Mouse (Mus musculus) liver, postnatal 0 days (tissue): ENCODE data around the gene 1110017D15Rik. TPM values are rescaled to one million over a fixed set of nuclear protein-coding genes. Genes with fewer than 3 reads are reported as not detected.

Experiments
- ATAC-seq: fragments of 200-750 bp; cut with Nextera tagmentation; 2 replicates; pipeline ENCODE4 v1.8.0; 2017; ENCODE audit warnings: mild to moderate bottlenecking, moderate library complexity
- DNase-seq: peaks from one replicate; pipeline ENCODE4 v3.0.0-alpha.2; 2016
- H3K27ac ChIP-seq: fragments of 300-500 bp; sonication (generic); 2 replicates; pipeline ENCODE4 v1.5.1; 2014; ENCODE audit warnings: antibody characterized with exemption, moderate library complexity, mild to moderate bottlenecking, low read depth
- H3K27me3 ChIP-seq: fragments of 300-500 bp; sonication (generic); 2 replicates; pipeline ENCODE4 v1.6.1; 2014; ENCODE audit warnings: low read length, control low read depth, mixed read lengths; ENCODE audit not compliant: insufficient read depth
- H3K36me3 ChIP-seq: fragments of 300-500 bp; sonication (generic); replicated peaks from 2 replicates; pipeline ENCODE4 v1.6.1; 2014; ENCODE audit warnings: mild to moderate bottlenecking, control low read depth, low read length, moderate library complexity, mixed read lengths; ENCODE audit not compliant: insufficient read depth
- H3K4me1 ChIP-seq: fragments of 300-500 bp; sonication (generic); 2 replicates; pipeline ENCODE4 v1.6.1; 2014; ENCODE audit warnings: antibody characterized with exemption, mild to moderate bottlenecking, control low read depth; ENCODE audit not compliant: insufficient read depth
- H3K4me2 ChIP-seq: fragments of 300-500 bp; sonication (generic); 2 replicates; pipeline ENCODE4 v1.6.1; 2014; ENCODE audit warnings: low read depth, mild to moderate bottlenecking, low read length, moderate library complexity, mixed read lengths
- H3K4me3 ChIP-seq: fragments of 300-500 bp; sonication (generic); 2 replicates; pipeline ENCODE4 v1.5.1; 2014; ENCODE audit warnings: low read depth, low read length
- H3K9ac ChIP-seq: fragments of 300-500 bp; sonication (generic); replicated peaks from 2 replicates; pipeline ENCODE4 v1.6.1; 2014; ENCODE audit warnings: mild to moderate bottlenecking, moderate library complexity
- H3K9me3 ChIP-seq: fragments of 300-500 bp; sonication (generic); 2 replicates; pipeline ENCODE4 v1.6.1; 2016; ENCODE audit warnings: mild to moderate bottlenecking, control low read depth, low read length, mixed read lengths
- CTCF ChIP-seq: sonication (generic); IDR thresholded peaks from 2 replicates; pipeline ENCODE4 v1.5.1; 2016; ENCODE audit warnings: antibody characterized with exemption, low read depth
- EP300 ChIP-seq: IDR thresholded peaks from 2 replicates; pipeline ENCODE4 v1.6.1; 2016; ENCODE audit warnings: antibody characterized with exemption, low read depth, mild to moderate bottlenecking
- WGBS: fragments of 180-500 bp; shearing (Covaris S2); extraction: QIAGEN DNeasy Blood & Tissue Kit; methylation state at CpG from one replicate; pipeline ENCODE4 v1.1.7; 2014; ENCODE audit not compliant: insufficient replicate concordance; 5-methylcytosine and 5-hydroxymethylcytosine counted together
- polyA plus RNA-seq: library from polyadenylated mRNA; unstranded; fragments of >200 nt; fragmentation: Nextera tagmentation; extraction: Ambion mirVana; gene quantifications from 2 replicates; pipeline ENCODE4 v1.2.1, GENCODE M21; 2015

The 1110017D15Rik gene
- polyA plus RNA-seq, 1 experiment from 2014 or later: not detected

DNA sequence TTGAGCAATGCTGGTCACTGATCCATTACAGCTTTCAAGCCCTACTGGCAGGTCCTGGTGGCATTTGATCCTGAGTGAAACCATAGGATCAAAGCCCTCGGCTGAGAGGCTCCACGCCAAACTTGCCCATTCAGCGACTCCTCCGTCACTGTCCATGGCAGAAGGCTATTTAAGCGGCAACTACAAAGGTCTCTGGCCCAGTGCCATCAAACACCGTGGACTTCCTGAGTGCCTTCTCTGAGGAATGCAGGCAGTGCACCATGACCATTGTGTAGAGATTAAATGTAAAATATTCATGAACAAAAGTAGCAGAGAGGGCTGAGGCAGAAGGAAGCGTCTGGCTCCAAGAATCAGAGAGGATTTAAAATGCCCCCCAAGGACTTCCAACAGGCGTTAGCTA lies 10.9 kb upstream of the 1110017D15Rik start:
- no peaks in the 10 kb centered on the region for H3K4me1 ChIP-seq
- H3K27me3 ChIP-seq: no peaks in the 10 kb centered on the region
- no peaks in the 10 kb centered on the region for H3K36me3 ChIP-seq
- TF ChIP-seq EP300 (no peak), CTCF (no peak)
- H3K4me2 ChIP-seq: no peak overlapping the region
- DNase-seq: no peak
- H3K27ac ChIP-seq: no peak overlapping the region
- WGBS: 45% methylated on average over 8 of the region's 8 CpGs
- H3K4me3 ChIP-seq: no peak overlapping the region
- no peak overlapping the region for H3K9ac ChIP-seq
- no peak for ATAC-seq
- H3K9me3 ChIP-seq: no peaks in the 10 kb centered on the region

DNA sequence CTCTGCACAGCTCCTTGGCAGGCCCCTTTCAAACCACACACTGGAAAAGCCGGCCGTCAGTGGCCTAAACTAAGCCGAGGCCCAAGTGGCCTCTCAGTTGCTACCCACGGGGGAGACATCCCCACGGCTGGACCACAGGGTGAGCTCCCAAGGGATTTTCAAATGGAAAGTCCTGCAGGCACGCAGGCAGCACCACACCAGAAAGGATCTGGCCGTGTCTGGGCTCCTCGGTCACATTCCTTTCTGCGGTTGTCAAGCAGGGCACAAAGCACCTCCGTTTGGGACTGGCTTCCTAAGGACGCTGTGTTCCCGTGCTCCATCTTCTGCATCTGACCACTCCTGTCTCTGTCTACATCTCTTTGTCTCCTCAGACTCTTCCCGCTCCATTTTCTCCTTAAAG lies 9.9 kb upstream of the 1110017D15Rik start:
- Histone ChIP-seq H3K27ac (no peak overlapping the region), H3K4me1 (no peaks in the 10 kb centered on the region), H3K9me3 (no peaks in the 10 kb centered on the region), H3K4me2 (no peak overlapping the region), H3K9ac (no peak overlapping the region), H3K27me3 (no peaks in the 10 kb centered on the region), H3K36me3 (no peaks in the 10 kb centered on the region), H3K4me3 (no peak overlapping the region)
- ATAC-seq: no peak
- WGBS: 63% methylated on average over 13 of the region's 13 CpGs
- DNase-seq: no peak
- no peak for TF ChIP-seq CTCF
- no peak for TF ChIP-seq EP300

DNA sequence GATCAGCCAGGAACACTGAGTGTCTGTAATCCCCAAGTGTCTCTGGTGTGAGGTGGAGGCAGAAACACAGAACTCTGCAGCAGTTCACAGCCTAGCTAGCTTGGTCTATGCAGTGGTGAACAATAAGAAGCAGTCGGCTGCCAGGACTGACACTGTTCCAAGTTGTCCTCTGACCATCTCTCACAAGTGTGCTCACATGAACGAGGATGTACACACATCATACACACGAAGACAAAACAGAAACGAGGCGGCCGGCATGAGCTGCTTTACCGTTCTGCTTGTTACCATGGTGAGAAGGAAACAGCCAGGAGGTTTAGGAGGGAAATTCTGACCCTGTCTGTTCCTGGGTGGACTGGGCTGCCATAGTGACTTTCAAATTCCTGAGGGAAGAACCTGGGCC lies 9.4 kb upstream of the 1110017D15Rik start:
- Histone ChIP-seq H3K9me3 (no peaks in the 10 kb centered on the region), H3K4me2 (no peak overlapping the region), H3K4me1 (no peaks in the 10 kb centered on the region), H3K9ac (no peak overlapping the region), H3K27me3 (no peaks in the 10 kb centered on the region), H3K36me3 (no peaks in the 10 kb centered on the region), H3K27ac (no peak overlapping the region), H3K4me3 (no peak overlapping the region)
- WGBS: 73% methylated on average over 7 of the region's 7 CpGs
- no peak for TF ChIP-seq EP300
- no peak for TF ChIP-seq CTCF
- ATAC-seq: no peak
- no peak for DNase-seq

DNA sequence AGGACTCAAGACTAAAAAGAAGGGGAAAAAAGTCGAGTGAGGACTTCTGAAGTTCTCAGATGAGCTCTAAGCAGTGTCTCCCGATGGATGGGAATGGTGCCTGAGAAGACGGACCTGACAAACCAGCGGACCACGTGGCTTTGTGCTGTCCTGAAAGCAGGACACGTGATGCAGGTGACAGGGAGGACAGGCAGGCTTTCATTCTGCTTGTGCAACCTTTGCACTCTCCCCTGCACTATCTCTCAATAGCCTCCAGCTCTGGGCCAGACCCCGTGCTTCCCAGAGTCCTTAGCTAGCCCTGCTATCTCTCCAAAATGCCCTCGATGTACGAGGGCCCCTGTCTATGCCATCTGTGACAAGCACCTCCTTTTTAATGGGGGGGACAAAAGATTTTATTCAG lies 7.7 kb upstream of the 1110017D15Rik start:
- peak; percentile 87 for ATAC-seq
- 57% methylated on average over 9 of the region's 9 CpGs for WGBS

DNA sequence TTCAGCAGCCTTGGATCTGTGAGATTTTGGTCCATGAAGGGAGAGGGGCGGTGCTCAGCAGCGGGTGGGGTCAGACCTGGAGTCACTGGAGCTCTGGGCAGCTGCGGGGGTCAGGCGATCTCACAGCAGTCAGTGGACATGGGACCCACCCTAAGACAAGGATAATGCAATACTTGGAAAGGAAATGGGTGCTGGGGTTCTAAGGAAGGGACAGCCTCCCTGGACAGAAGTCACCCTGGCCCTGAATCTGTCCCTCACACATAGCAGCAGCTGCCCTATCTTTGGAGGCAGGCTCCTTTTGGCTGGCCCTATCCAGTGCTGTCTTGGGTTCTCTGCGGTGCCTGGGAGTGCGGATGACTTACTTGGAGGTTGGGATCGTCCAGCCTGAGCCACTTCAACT lies 6.7 kb upstream of the 1110017D15Rik start:
- TF ChIP-seq CTCF (no peak), EP300 (no peak)
- Histone ChIP-seq H3K36me3 (no peaks in the 10 kb centered on the region), H3K4me3 (no peak overlapping the region), H3K27me3 (no peaks in the 10 kb centered on the region), H3K9ac (no peak overlapping the region), H3K9me3 (no peaks in the 10 kb centered on the region), H3K27ac (no peak overlapping the region), H3K4me2 (no peak overlapping the region), H3K4me1 (no peaks in the 10 kb centered on the region)
- ATAC-seq (no peak), DNase-seq (no peak)
- WGBS: 75% methylated on average over 7 of the region's 7 CpGs

More for the DNA sequence above, 7.7 kb upstream of the 1110017D15Rik start:
- DNase-seq: peak; percentile 36
- Histone ChIP-seq H3K9me3 (no peaks in the 10 kb centered on the region), H3K27ac (no peak overlapping the region), H3K4me3 (no peak overlapping the region), H3K4me1 (no peaks in the 10 kb centered on the region), H3K27me3 (no peaks in the 10 kb centered on the region), H3K9ac (no peak overlapping the region), H3K36me3 (no peaks in the 10 kb centered on the region), H3K4me2 (no peak overlapping the region)
- TF ChIP-seq CTCF (no peak), EP300 (no peak)

DNA sequence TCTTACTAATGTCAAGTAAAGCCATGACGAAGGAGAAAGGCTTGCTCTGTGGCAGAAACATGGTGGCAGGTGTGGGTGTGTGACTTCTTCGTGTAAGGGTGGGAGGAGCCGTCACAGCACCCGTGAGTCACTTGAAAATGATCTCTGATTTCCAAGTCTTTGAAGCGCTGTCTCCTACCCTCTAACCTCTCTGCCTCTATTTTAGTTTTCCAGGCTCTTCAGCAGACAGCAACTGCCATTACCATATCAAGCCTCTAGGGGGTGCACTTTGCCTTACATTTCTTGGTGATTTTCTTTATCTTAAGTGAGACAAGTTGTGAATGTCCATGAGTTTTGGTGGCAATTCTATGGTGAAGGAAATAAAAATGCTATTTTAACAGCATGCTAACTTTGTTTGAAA lies 5.7 kb upstream of the 1110017D15Rik start:
- ATAC-seq (no peak), DNase-seq (no peak)
- TF ChIP-seq CTCF (peak; percentile 77), EP300 (no peak)
- WGBS: 49% methylated on average over 5 of the region's 5 CpGs
- no peak overlapping the region for H3K9ac ChIP-seq
- no peak overlapping the region for H3K27ac ChIP-seq
- no peaks in the 10 kb centered on the region for H3K27me3 ChIP-seq
- H3K4me1 ChIP-seq: no peaks in the 10 kb centered on the region
- no peaks in the 10 kb centered on the region for H3K9me3 ChIP-seq
- H3K4me2 ChIP-seq: no peak overlapping the region
- no peak overlapping the region for H3K4me3 ChIP-seq
- no peaks in the 10 kb centered on the region for H3K36me3 ChIP-seq

DNA sequence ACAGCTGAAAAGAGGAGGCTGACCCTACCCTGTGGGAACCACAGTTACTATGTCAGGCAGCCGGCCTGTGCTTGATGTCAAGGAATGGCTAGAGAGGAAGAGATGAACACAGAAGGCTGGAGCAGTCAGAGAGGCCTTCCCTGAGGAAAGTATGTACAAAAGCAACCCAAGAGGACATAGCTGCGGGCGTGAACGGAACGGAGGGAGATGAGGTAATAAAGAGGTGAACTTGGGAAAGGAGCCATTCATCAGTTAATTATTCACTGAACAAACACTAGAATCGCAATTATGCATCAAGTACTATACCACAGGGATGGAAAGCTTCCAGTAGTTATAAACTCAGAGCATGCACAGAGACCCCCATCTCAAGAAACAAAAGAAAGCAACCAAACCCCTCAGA lies 5.0 kb upstream of the 1110017D15Rik start:
- no peak overlapping the region for H3K4me3 ChIP-seq
- H3K9me3 ChIP-seq: no peaks in the 10 kb centered on the region
- TF ChIP-seq EP300 (no peak), CTCF (no peak)
- H3K27ac ChIP-seq: no peak overlapping the region
- no peak overlapping the region for H3K9ac ChIP-seq
- no peaks in the 10 kb centered on the region for H3K36me3 ChIP-seq
- 71% methylated on average over 6 of the region's 6 CpGs for WGBS
- H3K27me3 ChIP-seq: no peaks in the 10 kb centered on the region
- DNase-seq: no peak
- H3K4me2 ChIP-seq: no peak overlapping the region
- no peaks in the 10 kb centered on the region for H3K4me1 ChIP-seq
- ATAC-seq: no peak
